Mouse (Mus musculus) left cerebral cortex, postnatal 14 days (tissue): ENCODE results near the gene Osbp2. TPM values are rescaled to one million over a fixed set of nuclear protein-coding genes. Genes with fewer than 3 reads are reported as not detected.
A peak's percentile ranks its signal among the peaks of the same experiment; 100 is the strongest.

Experiments used
- DNase-seq, 2 experiments: peaks; one replicate each; pipeline ENCODE4 v3.0.0; 2021 to 2022; ENCODE audit warnings: low spot score in 2 of 2, mixed read lengths in 1 of 2
- intact Hi-C: fragments of 180-260 bp; cut with DNase I; formaldehyde crosslinking; loops from one replicate; pipeline ENCODE4 v1.15.1; 2025
- total RNA-seq, 2 experiments: library from RNA; stranded (reverse); gene quantifications; 2 replicates each; pipeline ENCODE4 v1.2.3; 2021

Gene Osbp2
- total RNA-seq, 2 experiments from 2014 or later, result 153 to 161 TPM

GRCm38 (mm10) chr11:3773782-3774462 lies 89.8 kb downstream of the Osbp2 start:
- DNase-seq, result no peak
- intact Hi-C loops, result no loop called here

GRCm38 (mm10) chr11:3773136-3773535 lies 90.6 kb downstream of the Osbp2 start:
- intact Hi-C loops, result no loop called here
- no peak for DNase-seq

- intact Hi-C loops, result no loop called here
- DNase-seq, result no peak
Observed at GRCm38 (mm10) chr11:3771348-3771747, 92.4 kb downstream of the Osbp2 start.

DNA sequence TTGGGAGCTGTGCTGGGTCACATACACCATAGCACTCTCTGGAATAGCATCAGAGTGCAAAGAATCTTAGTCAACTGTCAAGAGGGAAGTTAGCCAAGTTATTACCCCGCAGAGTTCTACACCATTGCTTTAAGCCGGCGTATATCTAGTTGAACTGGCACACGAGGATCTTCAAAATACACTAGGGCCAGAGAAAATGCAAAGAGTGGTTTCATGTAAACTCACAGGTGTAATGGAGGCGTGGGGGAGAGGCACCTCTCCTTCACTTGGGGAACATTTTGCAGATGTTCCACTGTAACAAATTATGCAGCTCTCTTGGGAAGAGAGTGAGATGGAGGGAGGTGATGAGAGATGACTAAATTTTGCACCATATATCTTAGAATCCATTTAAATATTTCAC lies 95.9 kb downstream of the Osbp2 start:
- intact Hi-C loops, result no loop called here
- DNase-seq, result no peak

GRCm38 (mm10) chr11:3766964-3767363 lies 96.7 kb downstream of the Osbp2 start:
- intact Hi-C loops, result no loop called here
- DNase-seq, result no peak

- DNase-seq, result no peak
- intact Hi-C loops, result no loop called here
Observed at GRCm38 (mm10) chr11:3764352-3764751, 99.4 kb downstream of the Osbp2 start.

DNA sequence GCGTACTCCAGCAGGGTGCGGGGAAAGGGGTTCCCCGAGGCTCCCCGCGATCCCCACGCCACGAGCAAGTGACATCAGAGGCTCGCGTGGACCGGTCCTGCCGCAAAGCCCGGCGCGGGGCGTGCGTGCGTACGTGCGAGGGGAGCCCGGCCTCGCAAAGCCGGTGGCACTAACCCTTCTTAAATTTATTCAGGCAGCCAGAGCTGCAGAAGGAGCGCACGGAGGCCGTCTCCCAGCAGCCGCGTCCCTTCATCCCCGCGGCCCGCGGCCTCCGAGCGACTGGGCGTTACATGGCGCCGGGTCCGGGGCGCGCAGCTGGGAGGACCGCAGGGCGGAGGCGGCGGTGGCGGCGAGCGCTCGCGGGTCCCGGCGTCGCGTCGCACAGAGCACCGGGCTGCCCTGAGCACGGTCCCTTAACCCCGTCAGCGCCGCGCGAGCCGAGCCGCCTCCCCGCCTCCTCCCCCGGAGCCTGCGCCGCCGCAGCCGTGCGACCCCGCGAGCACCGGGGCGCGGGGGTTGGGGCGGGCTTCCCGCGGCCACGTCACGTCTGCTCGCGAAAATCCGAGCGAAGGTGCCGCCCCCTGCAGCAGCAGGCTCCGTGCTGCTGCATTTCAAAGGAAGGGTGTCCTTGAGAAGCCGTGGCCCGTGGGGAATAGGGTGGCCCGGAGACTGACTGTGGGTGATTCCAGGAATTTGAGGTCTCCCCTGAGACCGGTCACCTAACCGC lies 101.8 kb downstream of the Osbp2 start:
- peak in 1 of 2 experiments; percentile 58 for DNase-seq
- intact Hi-C loops, result no loop called here

DNA sequence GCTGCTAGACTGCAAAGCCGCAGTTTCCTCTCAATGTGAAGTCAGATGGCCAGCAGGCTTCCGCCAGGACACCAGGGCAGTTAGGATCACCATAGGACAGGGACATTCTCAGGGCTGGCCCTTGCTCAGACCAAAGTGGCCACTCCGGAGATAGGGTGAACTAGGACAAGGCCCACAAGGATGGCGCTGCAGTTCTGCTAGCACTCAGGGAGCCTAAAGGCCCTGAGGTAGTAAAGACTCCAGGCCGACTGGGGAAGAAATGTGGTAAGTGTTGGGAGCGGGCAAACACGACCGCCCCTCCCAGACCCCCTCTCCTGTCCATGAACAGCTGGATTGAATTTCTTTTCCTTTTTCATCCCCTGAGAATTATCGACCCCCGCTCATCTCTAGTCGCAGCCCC lies 102.4 kb downstream of the Osbp2 start:
- intact Hi-C loops, result no loop called here

GRCm38 (mm10) chr11:3759433-3759832 lies 104.3 kb downstream of the Osbp2 start:
- DNase-seq, result no peak
- intact Hi-C loops, result no loop called here

More for the DNA sequence above, 102.4 kb downstream of the Osbp2 start:
- DNase-seq, result no peak

GRCm38 (mm10) chr11:3755341-3755740 lies 108.4 kb downstream of the Osbp2 start:
- intact Hi-C loops, result no loop called here
- no peak for DNase-seq

DNA sequence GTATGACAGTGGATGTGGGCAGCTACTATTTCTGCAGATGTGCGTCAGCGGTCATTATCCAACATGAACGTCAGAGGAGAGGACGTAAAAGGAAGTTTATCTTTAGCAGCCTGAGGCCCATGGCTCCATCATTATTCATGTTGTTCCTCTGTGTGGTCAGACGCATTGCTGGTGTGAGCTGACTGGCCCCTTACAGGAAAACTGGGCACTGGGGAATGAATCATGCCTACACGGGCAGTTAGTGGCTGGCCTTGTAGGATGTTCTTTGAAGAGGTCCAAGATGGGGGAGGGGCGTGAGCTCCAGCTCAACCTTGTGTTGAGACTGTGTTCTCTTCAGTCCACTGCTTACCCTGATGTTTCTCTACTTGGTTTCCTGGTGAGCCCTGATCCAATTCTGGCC lies 109.0 kb downstream of the Osbp2 start:
- DNase-seq, result no peak
- intact Hi-C loops, result no loop called here

DNA sequence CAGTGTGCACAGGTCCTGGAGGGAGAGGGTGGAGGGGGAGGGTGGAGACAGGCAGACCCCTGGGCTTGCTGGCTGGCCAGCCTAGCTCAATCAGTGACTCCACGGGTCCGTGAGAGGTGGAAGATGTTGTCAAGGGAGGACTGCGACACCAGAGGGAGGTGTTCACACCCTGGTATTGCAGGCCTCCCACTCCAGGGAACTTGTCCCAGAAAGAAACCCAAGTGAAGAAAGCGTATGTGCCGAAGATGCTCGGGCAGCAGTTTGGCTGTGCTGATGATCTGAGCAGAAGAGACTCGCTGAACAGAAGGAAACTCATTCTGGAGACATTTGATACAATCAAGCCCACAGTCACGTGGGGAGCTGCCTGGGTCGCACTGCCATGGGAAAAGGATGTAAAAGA lies 109.8 kb downstream of the Osbp2 start:
- DNase-seq, result no peak
- intact Hi-C loops, result no loop called here

GRCm38 (mm10) chr11:3752766-3753165 lies 110.9 kb downstream of the Osbp2 start:
- intact Hi-C loops, result no loop called here
- no peak for DNase-seq

GRCm38 (mm10) chr11:3749831-3750230 lies 113.9 kb downstream of the Osbp2 start:
- intact Hi-C loops, result no loop called here
- DNase-seq, result no peak

DNA sequence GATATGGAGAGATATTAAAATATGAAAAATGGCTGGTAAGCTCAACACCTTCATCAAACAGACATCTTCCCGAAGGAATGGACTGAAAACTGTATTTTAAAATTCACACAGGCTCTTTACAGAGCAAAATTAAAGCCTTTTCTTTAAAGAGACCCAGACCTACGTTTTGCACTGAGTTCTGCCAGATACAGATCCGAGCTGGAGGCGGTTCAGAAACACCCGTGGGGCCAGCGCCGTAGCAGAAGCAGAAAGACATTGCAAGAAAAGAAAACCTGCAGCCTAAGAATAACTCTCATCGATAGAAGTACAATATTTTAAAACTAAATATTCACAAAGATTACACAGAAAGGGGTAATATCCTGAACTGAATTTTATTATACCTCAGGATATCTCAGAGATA lies 121.3 kb downstream of the Osbp2 start:
- intact Hi-C loops, result no loop called here
- no peak for DNase-seq

DNA sequence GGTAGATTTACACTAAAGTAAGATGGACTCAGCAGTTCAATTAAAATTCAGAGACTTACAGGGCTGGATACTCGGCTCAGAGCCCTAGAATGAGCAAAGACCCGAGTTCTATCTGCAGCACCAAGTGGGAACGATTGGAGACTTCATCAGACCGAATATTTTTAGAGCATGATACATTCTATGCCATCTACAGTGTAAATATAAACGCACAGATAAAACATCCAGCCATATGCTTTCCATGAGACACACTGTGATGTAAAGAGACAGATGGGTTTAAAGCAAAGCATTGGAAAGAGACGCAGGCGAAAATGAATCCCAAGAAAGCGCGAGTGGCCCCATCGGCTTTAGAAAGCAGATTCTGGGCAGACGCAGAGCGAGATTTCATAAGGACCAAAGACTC lies 122.5 kb downstream of the Osbp2 start:
- peak; percentile 69 to 76 for DNase-seq
- intact Hi-C loops, result no loop called here

DNA sequence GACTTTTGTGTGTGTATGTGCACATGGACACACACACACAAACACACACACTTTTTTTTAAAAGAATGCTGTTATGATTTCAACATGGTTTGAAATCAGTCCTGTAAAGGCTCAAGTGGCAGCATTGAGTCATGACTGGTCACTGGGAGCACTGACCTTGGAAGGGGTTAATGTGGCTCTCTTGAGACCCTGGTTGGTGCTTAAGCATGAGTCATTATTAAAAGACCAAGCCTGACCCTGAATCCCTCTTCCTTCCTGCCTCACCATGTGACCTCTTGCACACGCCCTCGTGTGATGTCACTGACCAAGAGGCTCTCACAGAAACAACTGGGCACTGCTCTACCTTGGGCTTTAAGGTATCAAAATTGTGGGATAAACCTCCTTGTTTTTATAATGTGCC lies 124.9 kb downstream of the Osbp2 start:
- intact Hi-C loops, result no loop called here

DNA sequence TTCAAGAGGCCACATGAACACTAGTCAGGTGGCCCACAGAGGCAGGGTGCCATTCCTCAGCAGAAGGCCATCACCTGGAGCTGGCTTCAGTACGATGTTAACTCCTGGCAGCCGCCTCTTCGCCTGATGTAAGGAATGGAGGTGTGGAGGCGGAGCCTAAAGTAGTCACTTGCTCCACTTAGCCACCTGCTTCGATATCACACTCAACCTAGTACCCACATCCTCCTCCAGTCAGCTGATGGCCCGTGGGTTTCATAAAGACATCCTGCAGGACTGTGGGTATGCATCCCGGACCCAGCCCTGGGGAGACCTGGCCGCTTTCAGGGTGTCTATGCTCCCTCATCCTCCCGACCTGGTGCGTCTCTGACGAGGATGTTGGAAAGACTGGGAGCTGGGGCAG lies 128.0 kb downstream of the Osbp2 start:
- intact Hi-C loops, result no loop called here
- DNase-seq, result peak; percentile 37 to 45

More for the DNA sequence above, 124.9 kb downstream of the Osbp2 start:
- DNase-seq, result no peak

GRCm38 (mm10) chr11:3733933-3734636 lies 129.6 kb downstream of the Osbp2 start:
- intact Hi-C loops, result no loop called here
- no peak for DNase-seq

DNA sequence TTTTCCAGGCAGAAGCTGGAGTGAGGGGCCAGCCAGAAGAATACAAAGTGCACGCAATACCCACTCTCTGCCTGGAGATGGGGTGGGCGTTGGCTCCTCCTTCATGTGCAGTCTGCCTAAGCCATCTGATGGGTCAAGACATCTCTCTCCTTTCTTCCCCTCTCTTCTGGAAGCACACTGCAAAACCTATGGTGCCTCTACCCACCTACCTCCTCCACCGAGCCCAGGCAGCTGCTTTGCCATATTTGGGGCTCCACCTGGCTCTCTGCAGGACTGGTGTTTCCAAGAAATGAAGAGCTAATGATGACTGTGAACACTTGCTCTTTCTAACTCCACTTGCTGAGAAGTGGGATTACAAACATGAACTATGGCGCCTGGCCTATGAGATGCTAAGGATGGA lies 132.2 kb downstream of the Osbp2 start:
- intact Hi-C loops, result no loop called here
- no peak for DNase-seq
